Mouse (Mus musculus): Measurements from ENCODE around the gene Kctd3. TPM values are rescaled to one million over a fixed set of nuclear protein-coding genes. Genes with fewer than 3 reads are reported as not detected.

The Kctd3 gene
- total and polyA plus RNA-seq, 2 experiments from 2014 or later = 48.7 to 79.6 TPM

DNA sequence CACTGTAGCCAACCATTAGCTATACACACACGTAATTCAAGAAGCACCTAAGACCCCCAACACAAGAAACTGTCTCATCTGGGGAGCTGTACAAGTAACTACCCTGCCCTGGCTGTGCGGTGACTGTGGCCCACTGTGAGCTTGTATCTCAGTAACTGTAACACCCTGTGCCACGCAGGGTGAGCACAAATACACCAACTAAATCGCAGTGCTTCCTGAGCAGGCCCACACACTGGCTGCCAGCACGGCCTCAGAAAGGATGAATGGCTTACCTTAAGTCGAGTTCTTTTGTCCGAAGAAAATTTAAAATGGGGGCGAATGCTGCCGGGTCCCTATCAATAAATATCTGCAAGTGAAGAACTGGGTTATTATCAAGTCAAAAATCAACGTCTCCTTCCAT lies 7.7 kb downstream of the Kctd3 start:
- ATAC-seq = no peak
- DNase-seq = no peak
- Histone ChIP-seq H3K4me3 (ENCODE audit: low read depth, low read length) (no peak overlapping the region), H3K4me2 (ENCODE audit: low read depth) (no peak overlapping the region), H3K27me3 (ENCODE audit: insufficient read depth, low read length) (no peaks in the 10 kb centered on the region), H3K27ac (ENCODE audit: low read depth, low read length) (no peak overlapping the region), H3K9me3 (ENCODE audit: low read length) (no peaks in the 10 kb centered on the region), H3K9ac (no peak overlapping the region), H3K36me3 (ENCODE audit: insufficient read depth) (peaks cover 32% of the 10 kb centered on the region), H3K4me1 (ENCODE audit: insufficient read depth) (peaks cover 7% of the 10 kb centered on the region; the same call in 1 of the 2 replicates)
- WGBS = 88% methylated on average over 10 of the region's 10 CpGs
- no peak for TF ChIP-seq CTCF (IDR thresholded peaks at IDR 0.05; ENCODE audit: low read depth)

DNA sequence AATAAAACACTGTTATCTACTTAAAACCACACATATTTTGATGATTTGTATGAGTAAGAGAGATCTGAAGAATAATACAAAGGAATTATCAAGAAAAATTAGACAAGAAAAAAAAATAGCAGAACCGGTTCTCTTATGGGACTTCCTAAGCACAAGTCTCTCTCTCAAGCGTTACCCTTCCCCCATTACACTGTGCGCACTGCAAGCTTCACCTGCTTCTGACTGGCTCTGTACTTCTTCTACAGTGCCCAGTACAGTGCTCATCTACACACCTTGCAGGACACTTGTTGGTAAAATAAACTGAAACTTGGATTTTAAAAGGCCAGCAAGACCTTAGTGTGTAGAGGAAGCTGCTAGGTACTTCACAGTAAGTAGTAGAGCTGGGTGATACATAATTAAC lies 9.7 kb downstream of the Kctd3 start:
- Histone ChIP-seq H3K9ac (no peak overlapping the region), H3K27ac (ENCODE audit: low read depth, low read length) (no peak overlapping the region), H3K36me3 (ENCODE audit: insufficient read depth) (peaks cover 37% of the 10 kb centered on the region), H3K4me2 (ENCODE audit: low read depth) (no peak overlapping the region), H3K4me1 (ENCODE audit: insufficient read depth) (no peaks in the 10 kb centered on the region), H3K27me3 (ENCODE audit: insufficient read depth, low read length) (no peaks in the 10 kb centered on the region), H3K9me3 (ENCODE audit: low read length) (no peaks in the 10 kb centered on the region), H3K4me3 (ENCODE audit: low read depth, low read length) (no peak overlapping the region)
- ATAC-seq (no peak), DNase-seq (no peak)
- 88% methylated on average over 3 of the region's 3 CpGs for WGBS
- no peak for TF ChIP-seq CTCF (IDR thresholded peaks at IDR 0.05; ENCODE audit: low read depth)

DNA sequence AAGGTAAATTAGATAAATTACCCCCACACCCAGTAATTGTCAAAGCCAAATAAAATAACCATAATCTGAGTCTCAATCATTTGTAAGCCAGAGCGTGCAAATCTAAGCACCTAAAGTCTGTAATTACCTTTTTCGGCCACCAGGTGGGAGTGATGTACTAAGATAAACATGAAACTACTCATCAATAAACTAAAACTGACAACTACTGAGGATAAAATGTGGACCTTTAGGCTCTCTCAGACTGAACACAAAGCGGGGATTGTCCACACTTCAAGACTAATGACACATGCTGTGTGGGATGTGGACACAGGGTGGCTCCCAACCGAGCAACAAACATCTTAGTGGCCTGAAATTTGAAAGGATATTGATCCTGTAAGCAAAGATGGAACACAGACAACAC lies 14.4 kb downstream of the Kctd3 start:
- TF ChIP-seq CTCF (IDR thresholded peaks at IDR 0.05; ENCODE audit: low read depth) = peak; percentile 76
- 36% methylated on average over 4 of the region's 4 CpGs for WGBS
- no peak overlapping the region for H3K4me3 ChIP-seq (ENCODE audit: low read depth, low read length)
- no peaks in the 10 kb centered on the region for H3K4me1 ChIP-seq (ENCODE audit: insufficient read depth)
- no peaks in the 10 kb centered on the region for H3K27me3 ChIP-seq (ENCODE audit: insufficient read depth, low read length)
- H3K9me3 ChIP-seq (ENCODE audit: low read length) = no peaks in the 10 kb centered on the region
- DNase-seq (peak; percentile 82), ATAC-seq (peak; percentile 20; the same call in 1 of the 2 replicates)
- no peak overlapping the region for H3K9ac ChIP-seq
- no peak overlapping the region for H3K4me2 ChIP-seq (ENCODE audit: low read depth)
- no peak overlapping the region for H3K27ac ChIP-seq (ENCODE audit: low read depth, low read length)
- peaks cover 42% of the 10 kb centered on the region for H3K36me3 ChIP-seq (ENCODE audit: insufficient read depth)

DNA sequence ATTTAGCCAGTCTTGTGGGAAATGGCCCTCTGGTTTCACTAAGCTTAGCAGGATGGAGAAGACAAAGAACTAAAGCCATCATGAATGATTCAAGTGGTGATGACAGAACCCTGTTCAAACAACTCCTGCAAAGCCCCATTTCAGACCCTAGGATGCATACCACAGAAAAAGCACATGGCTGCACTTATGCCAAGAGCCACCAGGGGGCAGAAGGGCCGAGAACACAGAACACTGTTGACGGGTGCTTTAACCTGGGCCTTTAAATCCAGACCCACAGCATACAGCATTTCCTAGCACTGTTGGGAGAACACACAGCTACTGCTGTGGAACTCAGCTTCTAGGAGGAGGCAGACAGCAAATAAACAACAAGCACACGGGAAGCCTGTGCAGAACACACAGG lies 27.6 kb downstream of the Kctd3 start:
- peak; percentile 42; the same call in 1 of the 2 replicates for ATAC-seq
- H3K36me3 ChIP-seq (ENCODE audit: insufficient read depth) = peaks cover 61% of the 10 kb centered on the region
- H3K9ac ChIP-seq = no peak overlapping the region
- DNase-seq = peak; percentile 65
- H3K27me3 ChIP-seq (ENCODE audit: insufficient read depth, low read length) = no peaks in the 10 kb centered on the region
- H3K4me1 ChIP-seq (ENCODE audit: insufficient read depth) = no peaks in the 10 kb centered on the region
- H3K4me3 ChIP-seq (ENCODE audit: low read depth, low read length) = no peak overlapping the region
- no peaks in the 10 kb centered on the region for H3K9me3 ChIP-seq (ENCODE audit: low read length)
- H3K4me2 ChIP-seq (ENCODE audit: low read depth) = no peak overlapping the region
- TF ChIP-seq CTCF (IDR thresholded peaks at IDR 0.05; ENCODE audit: low read depth) = peak; percentile 80
- 29% methylated on average over 3 of the region's 3 CpGs for WGBS
- no peak overlapping the region for H3K27ac ChIP-seq (ENCODE audit: low read depth, low read length)

DNA sequence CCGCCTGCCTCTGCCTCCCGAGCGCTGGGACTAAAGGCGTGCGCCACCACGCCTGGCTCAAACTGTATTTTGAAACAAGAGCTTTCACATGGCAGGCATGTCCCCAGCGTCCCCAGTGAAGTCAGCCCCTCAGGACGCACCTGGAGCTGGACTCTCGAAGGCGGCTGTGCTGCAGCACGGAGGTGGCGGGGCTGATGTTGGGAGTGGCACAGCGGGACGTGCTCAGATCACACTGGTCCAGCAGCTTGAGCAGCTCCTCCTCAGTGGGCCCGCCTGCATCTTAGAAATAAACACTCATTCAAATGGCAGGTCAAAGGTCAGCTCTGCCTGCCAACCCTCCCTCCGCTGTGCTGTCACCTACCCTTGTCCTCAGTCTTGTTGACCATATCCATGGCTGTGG lies 33.7 kb downstream of the Kctd3 start:
- Histone ChIP-seq H3K36me3 (ENCODE audit: insufficient read depth) (peaks cover 60% of the 10 kb centered on the region), H3K27ac (ENCODE audit: low read depth, low read length) (no peak overlapping the region), H3K4me2 (ENCODE audit: low read depth) (no peak overlapping the region), H3K27me3 (ENCODE audit: insufficient read depth, low read length) (no peaks in the 10 kb centered on the region), H3K4me3 (ENCODE audit: low read depth, low read length) (no peak overlapping the region), H3K9me3 (ENCODE audit: low read length) (no peaks in the 10 kb centered on the region), H3K9ac (no peak overlapping the region), H3K4me1 (ENCODE audit: insufficient read depth) (no peaks in the 10 kb centered on the region)
- TF ChIP-seq CTCF (IDR thresholded peaks at IDR 0.05; ENCODE audit: low read depth) = no peak
- no peak for DNase-seq
- 94% methylated on average over 16 of the region's 16 CpGs for WGBS
- ATAC-seq = no peak

DNA sequence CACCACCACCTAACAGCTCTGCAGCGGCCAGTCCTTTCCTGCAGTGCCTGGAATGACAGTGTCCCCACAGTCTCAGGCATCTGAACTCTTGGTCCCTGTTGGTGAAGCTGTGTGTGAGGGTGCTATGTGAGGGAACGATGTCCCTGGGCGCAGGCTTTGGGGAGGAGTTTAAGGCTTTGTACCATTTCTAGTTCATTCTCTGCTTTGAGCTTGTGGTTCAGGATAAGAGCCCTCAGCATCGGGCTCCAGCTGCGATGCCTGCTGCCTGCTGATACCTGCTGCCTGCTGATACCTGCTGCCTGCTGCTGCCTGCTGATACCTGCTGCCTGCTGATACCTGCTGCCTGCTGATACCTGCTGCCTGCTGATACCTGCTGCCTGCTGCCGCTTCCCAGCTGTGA lies 34.6 kb downstream of the Kctd3 start:
- H3K36me3 ChIP-seq (ENCODE audit: insufficient read depth) = peaks cover 60% of the 10 kb centered on the region

DNA sequence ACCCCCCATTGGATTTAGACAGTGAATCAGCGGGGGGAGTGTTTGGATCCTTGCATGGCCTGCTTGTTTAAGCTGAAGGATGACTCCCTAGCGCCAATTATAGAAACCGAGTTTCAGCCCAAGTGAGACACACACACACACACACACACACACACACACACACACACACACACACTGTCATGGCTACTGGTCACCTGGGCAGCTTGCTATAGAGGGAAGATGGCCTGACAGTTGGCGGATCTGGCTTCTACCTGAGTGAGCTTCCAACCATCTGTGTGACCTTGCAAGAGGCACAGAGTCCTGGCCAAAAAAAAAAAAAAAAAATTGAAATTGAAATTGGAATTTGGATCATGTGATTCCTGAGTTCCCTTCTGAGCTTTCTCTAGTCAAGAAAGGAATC lies 55.1 kb downstream of the Kctd3 start:
- H3K9ac ChIP-seq = no peak overlapping the region
- ATAC-seq (no peak), DNase-seq (no peak)
- no peaks in the 10 kb centered on the region for H3K9me3 ChIP-seq (ENCODE audit: low read length)
- no peak overlapping the region for H3K4me2 ChIP-seq (ENCODE audit: low read depth)
- no peak overlapping the region for H3K4me3 ChIP-seq (ENCODE audit: low read depth, low read length)
- 89% methylated on average over 4 of the region's 4 CpGs for WGBS
- no peak for TF ChIP-seq CTCF (IDR thresholded peaks at IDR 0.05; ENCODE audit: low read depth)
- no peaks in the 10 kb centered on the region for H3K27me3 ChIP-seq (ENCODE audit: insufficient read depth, low read length)
- H3K4me1 ChIP-seq (ENCODE audit: insufficient read depth) = no peaks in the 10 kb centered on the region
- H3K36me3 ChIP-seq (ENCODE audit: insufficient read depth) = no peaks in the 10 kb centered on the region
- no peak overlapping the region for H3K27ac ChIP-seq (ENCODE audit: low read depth, low read length)

More for the DNA sequence above, 34.6 kb downstream of the Kctd3 start:
- Histone ChIP-seq H3K4me1 (ENCODE audit: insufficient read depth) (no peaks in the 10 kb centered on the region), H3K4me3 (ENCODE audit: low read depth, low read length) (no peak overlapping the region), H3K4me2 (ENCODE audit: low read depth) (no peak overlapping the region), H3K9me3 (ENCODE audit: low read length) (no peaks in the 10 kb centered on the region), H3K27ac (ENCODE audit: low read depth, low read length) (no peak overlapping the region), H3K9ac (no peak overlapping the region), H3K27me3 (ENCODE audit: insufficient read depth, low read length) (no peaks in the 10 kb centered on the region)
- WGBS = 93% methylated on average over 6 of the region's 6 CpGs
- no peak for ATAC-seq
- no peak for DNase-seq
- no peak for TF ChIP-seq CTCF (IDR thresholded peaks at IDR 0.05; ENCODE audit: low read depth)

DNA sequence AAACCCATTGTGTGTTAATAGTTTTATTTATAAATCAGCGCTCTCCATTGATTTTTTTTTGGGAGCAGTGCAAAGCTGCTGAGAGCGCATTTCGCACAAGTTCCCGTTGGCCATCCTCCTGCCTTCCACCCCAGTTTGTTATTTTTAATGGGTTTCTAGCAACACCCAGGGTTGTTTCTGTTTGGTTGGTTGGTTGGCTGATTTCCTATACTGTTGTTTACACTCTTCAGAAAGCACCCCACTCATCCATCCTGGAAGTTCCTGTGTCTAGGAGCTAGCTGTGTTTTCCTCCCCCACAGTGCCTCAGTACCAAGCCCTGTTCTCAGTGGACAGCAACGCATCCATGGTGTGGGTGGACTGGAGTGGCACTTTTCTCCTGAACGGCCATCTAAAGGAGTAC lies 56.5 kb downstream of the Kctd3 start:
- Histone ChIP-seq H3K4me1 (ENCODE audit: insufficient read depth) (no peaks in the 10 kb centered on the region), H3K9ac (no peak overlapping the region), H3K9me3 (ENCODE audit: low read length) (no peaks in the 10 kb centered on the region), H3K27me3 (ENCODE audit: insufficient read depth, low read length) (no peaks in the 10 kb centered on the region), H3K27ac (ENCODE audit: low read depth, low read length) (no peak overlapping the region), H3K4me2 (ENCODE audit: low read depth) (no peak overlapping the region), H3K36me3 (ENCODE audit: insufficient read depth) (no peaks in the 10 kb centered on the region), H3K4me3 (ENCODE audit: low read depth, low read length) (no peak overlapping the region)
- WGBS = 93% methylated on average over 6 of the region's 6 CpGs
- DNase-seq (no peak), ATAC-seq (no peak)
- TF ChIP-seq CTCF (IDR thresholded peaks at IDR 0.05; ENCODE audit: low read depth) = no peak

Measured in forebrain, postnatal 0 days (tissue).